Mouse (Mus musculus) MEL (cell line): ENCODE results near the gene Efs. TPM values are rescaled to one million over a fixed set of nuclear protein-coding genes. Genes with fewer than 3 reads are reported as not detected.
A peak's percentile ranks its signal among the peaks of the same experiment; 100 is the strongest.

Experiments
- DNase-seq: peaks from one replicate; pipeline ENCODE4 v3.0.0; 2011; ENCODE audit warnings: low read depth, low spot score
- H3K27ac ChIP-seq: 2 replicates; pipeline ENCODE4 v1.5.1; 2012; ENCODE audit warnings: low read depth, mild to moderate bottlenecking, control low read depth, low read length, moderate library complexity; ENCODE audit not compliant: control insufficient read depth
- H3K27me3 ChIP-seq, 2 experiments: fragments of 150-350 bp in 1 of 2; sonication (generic) in 1 of 2; 2 replicates each; pipeline ENCODE4 v1.6.1; 2012; ENCODE audit warnings: low read length in 2 of 2, mild to moderate bottlenecking in 2 of 2, improper control_type of control experiment in 1 of 2, moderate library complexity in 1 of 2; ENCODE audit not compliant: insufficient read depth in 2 of 2, control insufficient read depth in 1 of 2
- H3K36me3 ChIP-seq, 2 experiments: 2 replicates each; pipeline ENCODE4 v1.6.1; 2012 to 2014; ENCODE audit warnings: low read length in 2 of 2, improper control_type of control experiment in 1 of 2, inconsistent platforms in 1 of 2, mild to moderate bottlenecking in 1 of 2; ENCODE audit not compliant: insufficient read depth in 2 of 2, control insufficient read depth in 1 of 2
- H3K4me1 ChIP-seq, 2 experiments: fragments of 150-350 bp in 1 of 2; sonication (generic) in 1 of 2; 2 replicates each; pipeline ENCODE4 v1.6.1; 2012; ENCODE audit warnings: low read length in 2 of 2, improper control_type of control experiment in 1 of 2, mild to moderate bottlenecking in 1 of 2; ENCODE audit not compliant: insufficient read depth in 2 of 2, control insufficient read depth in 1 of 2
- H3K4me3 ChIP-seq, 2 experiments: fragments of 150-350 bp in 1 of 2; sonication (generic) in 1 of 2; 2 replicates each; pipeline ENCODE4 v1.5.1; 2012; ENCODE audit warnings: low read depth in 2 of 2, low read length in 2 of 2, mild to moderate bottlenecking in 2 of 2, moderate library complexity in 2 of 2, control low read depth in 1 of 2, improper control_type of control experiment in 1 of 2; ENCODE audit not compliant: control insufficient read depth in 1 of 2, insufficient read depth in 1 of 2
- H3K79me2 ChIP-seq: 2 replicates; pipeline ENCODE4 v1.6.1; 2012; ENCODE audit warnings: mild to moderate bottlenecking, low read length, moderate library complexity; ENCODE audit not compliant: control insufficient read depth, poor library complexity, insufficient read depth
- H3K9ac ChIP-seq: 2 replicates; pipeline ENCODE4 v1.6.1; 2012; ENCODE audit warnings: low read depth, mild to moderate bottlenecking, control low read depth, low read length, moderate library complexity; ENCODE audit not compliant: control insufficient read depth, poor library complexity, severe bottlenecking
- H3K9me3 ChIP-seq: fragments of 150-350 bp; sonication (generic); replicated peaks from 2 replicates; pipeline ENCODE4 v1.6.1; 2012; ENCODE audit warnings: mild to moderate bottlenecking, low read length, improper control_type of control experiment, moderate library complexity; ENCODE audit not compliant: insufficient read depth
- BHLHE40 ChIP-seq: IDR thresholded peaks from 2 replicates; pipeline ENCODE4 v1.6.1; 2012; ENCODE audit warnings: low read depth, mild to moderate bottlenecking, inconsistent platforms, low read length, improper control_type of control experiment, borderline replicate concordance
- CHD1 ChIP-seq: IDR thresholded peaks from 2 replicates; pipeline ENCODE4 v1.6.1; 2012; ENCODE audit warnings: low read depth, mild to moderate bottlenecking, inconsistent platforms, low read length, improper control_type of control experiment
- E2F4 ChIP-seq: IDR thresholded peaks from 2 replicates; pipeline ENCODE4 v1.6.1; 2011; ENCODE audit warnings: low read depth, low read length, improper control_type of control experiment, borderline replicate concordance
- ELF1 ChIP-seq: IDR thresholded peaks from 2 replicates; pipeline ENCODE4 v1.6.1; 2014; ENCODE audit warnings: low read depth, mild to moderate bottlenecking, inconsistent platforms, low read length, improper control_type of control experiment, moderate library complexity
- MAFK ChIP-seq: IDR thresholded peaks from 2 replicates; pipeline ENCODE4 v1.6.1; 2011; ENCODE audit warnings: low read depth, mild to moderate bottlenecking, low read length, improper control_type of control experiment, borderline replicate concordance
- MAX ChIP-seq: IDR thresholded peaks from 2 replicates; pipeline ENCODE4 v1.6.1; 2011; ENCODE audit warnings: low read length, improper control_type of control experiment
- MXI1 ChIP-seq: IDR thresholded peaks from 2 replicates; pipeline ENCODE4 v1.6.1; 2011; ENCODE audit warnings: mild to moderate bottlenecking, low read depth, low read length, improper control_type of control experiment
- NELFE ChIP-seq: IDR thresholded peaks from 2 replicates; pipeline ENCODE4 v1.6.1; 2011; ENCODE audit warnings: low read depth, low read length, improper control_type of control experiment
- POLR2A ChIP-seq, 2 experiments: IDR thresholded peaks; 2 replicates each; pipeline ENCODE4 v1.6.1; 2011 to 2012; ENCODE audit warnings: low read length in 2 of 2, mild to moderate bottlenecking in 2 of 2, control low read depth in 1 of 2, improper control_type of control experiment in 1 of 2, low read depth in 1 of 2, moderate library complexity in 1 of 2; ENCODE audit not compliant: control insufficient read depth in 1 of 2, insufficient read depth in 1 of 2, poor library complexity in 1 of 2
- POLR2AphosphoS2 ChIP-seq: IDR thresholded peaks from 2 replicates; pipeline ENCODE4 v1.6.1; 2011; ENCODE audit warnings: low read length, improper control_type of control experiment
- RCOR1 ChIP-seq: IDR thresholded peaks from 2 replicates; pipeline ENCODE4 v1.6.1; 2012; ENCODE audit warnings: low read depth, mild to moderate bottlenecking, inconsistent platforms, low read length, improper control_type of control experiment
- SIN3A ChIP-seq: IDR thresholded peaks from 2 replicates; pipeline ENCODE4 v1.6.1; 2012; ENCODE audit warnings: low read length, improper control_type of control experiment, inconsistent platforms
- TBP ChIP-seq: IDR thresholded peaks from 2 replicates; pipeline ENCODE4 v1.8.0; 2011; ENCODE audit warnings: low read depth, low read length, improper control_type of control experiment
- ZC3H11A ChIP-seq: IDR thresholded peaks from 2 replicates; pipeline ENCODE4 v1.6.1; 2012; ENCODE audit warnings: low read depth, mild to moderate bottlenecking, inconsistent platforms, low read length, improper control_type of control experiment
- ZNF384 ChIP-seq: IDR thresholded peaks from 2 replicates; pipeline ENCODE4 v1.6.1; 2012; ENCODE audit warnings: low read depth, mild to moderate bottlenecking, inconsistent platforms, low read length, improper control_type of control experiment
- polyA plus RNA-seq, 2 experiments: library from polyadenylated mRNA; stranded (reverse) in 1 of 2; unstranded in 1 of 2; fragments of >175 nt in 1 of 2; fragments of >200 nt in 1 of 2; gene quantifications; 2 replicates each; pipeline versions ENCODE4 v1.2.1 to v1.2.4; 2012; ENCODE audit warnings: low replicate concordance in 2 of 2, low read depth in 1 of 2; ENCODE audit not compliant: insufficient read length in 2 of 2, insufficient read depth in 1 of 2, missing spikeins in 1 of 2
- total RNA-seq: library from RNA; depleted of rRNA; stranded (reverse); fragments of 300-350 nt; gene quantifications from 2 replicates; pipeline ENCODE4 v1.2.3, GENCODE M21; 2012

Efs gene
- total and polyA plus RNA-seq, 3 experiments: not detected

DNA sequence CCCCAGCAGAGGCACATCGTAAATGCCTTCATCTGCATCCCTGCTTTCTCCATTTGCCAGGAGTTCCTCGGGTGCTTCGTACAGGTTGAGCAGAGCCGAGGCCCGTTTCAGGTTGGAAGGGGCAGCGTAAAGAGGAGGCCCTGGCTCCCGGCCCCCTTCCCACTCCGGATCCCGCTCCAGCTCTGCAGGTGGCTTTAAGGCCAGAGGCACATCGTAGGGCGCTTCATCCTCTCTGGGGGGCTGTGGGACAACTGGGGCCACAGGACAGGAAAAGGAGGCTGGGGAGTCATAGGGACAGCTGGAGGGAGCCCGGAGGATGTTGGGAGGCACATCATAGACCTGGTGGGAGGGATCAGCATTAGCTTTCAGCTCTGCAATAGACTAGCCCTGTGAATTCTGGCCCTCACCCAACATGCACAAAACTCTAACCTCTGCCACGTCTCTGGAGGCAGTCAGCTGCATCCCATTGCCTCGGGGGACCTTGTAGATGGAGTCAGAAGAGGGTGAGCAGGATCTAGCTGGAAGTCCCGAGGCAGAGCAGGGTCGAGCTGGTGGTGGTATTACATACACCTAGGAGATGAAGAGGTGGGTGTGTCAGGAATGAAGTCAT is 5.7 kb downstream of the Efs start:
- DNase-seq: no peak
- Histone ChIP-seq H3K36me3 (no peaks in the 10 kb centered on the region; a peak in 1 of 4 replicates), H3K27me3 (peaks cover 4% of the 10 kb centered on the region in 2 experiments; a peak in 2 of 4 replicates), H3K79me2 (no peaks in the 10 kb centered on the region), H3K27ac (no peak overlapping the region), H3K9me3 (no peaks in the 10 kb centered on the region), H3K9ac (no peak overlapping the region), H3K4me3 (no peak overlapping the region), H3K4me1 (peaks cover 8 to 9% of the 10 kb centered on the region in 2 experiments)
- TF ChIP-seq MAFK: no peak
- TF ChIP-seq RCOR1: no peak
- no peak for TF ChIP-seq TBP
- TF ChIP-seq ZC3H11A: no peak
- TF ChIP-seq E2F4: no peak
- no peak for TF ChIP-seq SIN3A
- TF ChIP-seq POLR2A (IDR thresholded peaks at IDR 0.05; ENCODE audit: control insufficient read depth in 1 of 2, insufficient read depth in 1 of 2, low read depth in 1 of 2, low read length in 2 of 2, poor library complexity in 1 of 2): no peak
- no peak for TF ChIP-seq POLR2AphosphoS2
- no peak for TF ChIP-seq NELFE
- TF ChIP-seq ELF1: no peak
- no peak for TF ChIP-seq MXI1
- no peak for TF ChIP-seq BHLHE40
- TF ChIP-seq MAX: no peak

DNA sequence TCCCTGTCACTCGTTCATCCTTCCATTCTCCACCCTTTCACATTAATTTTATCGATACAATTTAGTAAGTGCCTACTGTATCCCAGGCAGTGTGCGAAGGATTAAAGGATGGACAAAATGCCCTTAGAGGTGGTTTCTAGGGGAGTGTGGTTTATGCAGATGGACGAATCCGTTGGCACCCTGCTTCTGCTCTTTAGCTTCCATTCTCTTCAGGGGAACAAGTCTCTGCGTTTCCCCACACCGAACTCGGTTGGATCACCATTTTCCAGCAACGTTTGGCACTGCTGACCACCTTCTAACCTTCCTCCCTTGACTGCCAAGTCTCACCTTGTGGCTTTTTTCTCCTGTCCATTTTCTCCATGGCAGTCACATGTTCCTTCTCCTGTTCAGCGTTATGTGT is 12.6 kb downstream of the Efs start:
- H3K36me3 ChIP-seq: no peaks in the 10 kb centered on the region
- no peak for DNase-seq
- no peak overlapping the region for H3K27ac ChIP-seq
- H3K27me3 ChIP-seq: peaks cover 9 to 13% of the 10 kb centered on the region in 2 experiments; a peak in 3 of 4 replicates
- no peaks in the 10 kb centered on the region for H3K9me3 ChIP-seq
- H3K79me2 ChIP-seq: no peaks in the 10 kb centered on the region
- no peaks in the 10 kb centered on the region; a peak in 1 of 4 replicates for H3K4me1 ChIP-seq
- TF ChIP-seq NELFE: no peak
- no peak for TF ChIP-seq CHD1
- no peak for TF ChIP-seq ZNF384
- TF ChIP-seq RCOR1: no peak
- no peak for TF ChIP-seq SIN3A
- no peak for TF ChIP-seq MAFK
- H3K9ac ChIP-seq: no peak overlapping the region
- 0 out of 4 replicates have a peak overlapping the region, but pooled peaks of 1 of the 2 experiments have one; percentile 32 for H3K4me3 ChIP-seq
